Mouse (Mus musculus) heart, adult 2 months (tissue): Measurements from ENCODE around the gene Cep295nl. TPM values are rescaled to one million over a fixed set of nuclear protein-coding genes. Genes with fewer than 3 reads are reported as not detected.
"Not testable (repeated sequence)": the region's sequence is repeated elsewhere in the genome, so short reads cannot be mapped to it uniquely, and the experiment has no call there.

Source experiments
- DNase-seq, 2 experiments: peaks; one replicate each; pipeline ENCODE4 v3.0.0; 2021
- H3K27ac ChIP-seq: fragments of 200-600 bp; 2 replicates; pipeline ENCODE4 v1.8.1; 2022
- H3K27me3 ChIP-seq: fragments of 200-500 bp; 2 replicates; pipeline ENCODE4 v1.6.1; 2012; ENCODE audit warnings: mild to moderate bottlenecking, low read length, inconsistent platforms, mixed read lengths; ENCODE audit not compliant: control insufficient read depth, insufficient read depth
- H3K36me3 ChIP-seq: fragments of 200-500 bp; 2 replicates; pipeline ENCODE4 v1.6.1; 2012; ENCODE audit warnings: low read length, inconsistent platforms; ENCODE audit not compliant: control insufficient read depth, insufficient read depth
- H3K4me1 ChIP-seq: fragments of 200-500 bp; 2 replicates; pipeline ENCODE4 v1.6.1; 2011; ENCODE audit warnings: low read length; ENCODE audit not compliant: control insufficient read depth, insufficient read depth
- H3K4me3 ChIP-seq: fragments of 200-600 bp; 2 replicates; pipeline ENCODE4 v1.8.1; 2022
- H3K79me2 ChIP-seq: fragments of 200-500 bp; replicated peaks from 2 replicates; pipeline ENCODE4 v1.6.1; 2012; ENCODE audit warnings: mild to moderate bottlenecking, inconsistent platforms, low read length, moderate library complexity, mixed read lengths; ENCODE audit not compliant: control insufficient read depth, insufficient read depth
- H3K9ac ChIP-seq: fragments of 200-500 bp; 2 replicates; pipeline ENCODE4 v1.6.1; 2012; ENCODE audit warnings: low read depth, mild to moderate bottlenecking, control low read depth, inconsistent platforms, low read length, mixed read lengths
- CTCF ChIP-seq: fragments of 200-600 bp; IDR thresholded peaks from 2 replicates; pipeline ENCODE4 v1.8.1; 2022; ENCODE audit warnings: antibody characterized with exemption, mild to moderate bottlenecking, moderate library complexity
- EP300 ChIP-seq: fragments of 200-500 bp; IDR thresholded peaks from 2 replicates; pipeline ENCODE4 v1.6.1; 2011; ENCODE audit warnings: low read depth, low read length, control low read depth; ENCODE audit not compliant: insufficient read depth
- POLR2A ChIP-seq: fragments of 200-500 bp; IDR thresholded peaks from 2 replicates; pipeline ENCODE4 v1.6.1; 2011; ENCODE audit warnings: mild to moderate bottlenecking, low read depth, low read length, control low read depth; ENCODE audit not compliant: insufficient read depth
- WGBS: fragments of 180-500 bp; shearing (Covaris S2); methylation state at CpG from one replicate; pipeline ENCODE4 v1.1.7; 2018; 5-methylcytosine and 5-hydroxymethylcytosine counted together
- intact Hi-C: fragments of 180-260 bp; cut with DNase I; formaldehyde crosslinking; loops from one replicate; pipeline ENCODE4 v1.15.1; 2025
- polyA plus RNA-seq: library from polyadenylated mRNA; depleted of rRNA; stranded (reverse); fragments of >200 nt; gene quantifications from 2 replicates; pipeline ENCODE4 v1.2.3, GENCODE M21; 2012
- total RNA-seq, 2 experiments: library from RNA; stranded (reverse); gene quantifications; 2 replicates each; pipeline ENCODE4 v1.2.3; 2021

Cep295nl gene
- total and polyA plus RNA-seq, 3 experiments, result 0.18 to 0.65 (median 0.32) TPM

GRCm38 (mm10) chr11:118316231-118316806 is 26.0 kb downstream of the Cep295nl start:
- no peak for DNase-seq
- H3K4me3 ChIP-seq, result no peak overlapping the region
- TF ChIP-seq EP300, result no peak
- no peak for TF ChIP-seq CTCF
- no peak for TF ChIP-seq POLR2A
- H3K79me2 ChIP-seq, result no peaks in the 10 kb centered on the region
- 66% methylated on average over 8 of the region's 8 CpGs for WGBS
- no peak overlapping the region for H3K27ac ChIP-seq
- H3K36me3 ChIP-seq, result no peaks in the 10 kb centered on the region; the same call in 1 of the 2 replicates
- H3K9ac ChIP-seq, result no peak overlapping the region
- intact Hi-C loops, result no loop called here
- no peaks in the 10 kb centered on the region for H3K4me1 ChIP-seq
- H3K27me3 ChIP-seq, result no peaks in the 10 kb centered on the region

DNA sequence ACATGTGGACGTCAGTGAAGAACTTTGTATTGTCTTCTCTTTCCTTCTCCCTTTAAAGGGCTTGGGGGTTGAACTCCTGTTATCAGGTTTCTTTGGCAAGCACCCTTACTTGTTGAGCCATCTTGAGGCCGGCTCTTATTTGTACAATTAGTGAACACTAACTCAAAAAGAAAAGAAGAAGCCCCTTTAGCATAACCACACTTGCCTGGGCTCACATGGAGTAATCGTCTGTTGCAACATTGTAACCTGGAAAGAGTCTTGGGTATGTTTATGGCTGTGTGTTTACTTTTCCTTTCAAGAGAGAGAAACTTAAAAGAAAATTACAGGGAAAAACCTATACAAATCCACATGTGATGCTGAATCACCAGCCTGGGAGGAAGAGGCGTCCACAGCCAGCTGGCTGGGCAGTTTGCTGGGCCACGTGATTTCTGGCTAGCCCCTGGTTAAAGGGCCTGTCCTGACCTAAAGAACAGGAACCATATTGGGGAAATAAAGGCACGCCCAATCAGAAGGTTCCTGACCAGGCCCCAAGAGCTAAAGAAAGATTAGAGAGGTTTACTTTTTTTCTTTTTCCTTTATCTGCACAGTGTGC is 30.1 kb downstream of the Cep295nl start:
- Histone ChIP-seq H3K27me3 (no peaks in the 10 kb centered on the region), H3K27ac (no peak overlapping the region), H3K36me3 (no peaks in the 10 kb centered on the region; the same call in 1 of the 2 replicates), H3K9ac (no peak overlapping the region), H3K4me1 (no peaks in the 10 kb centered on the region), H3K79me2 (no peaks in the 10 kb centered on the region), H3K4me3 (no peak overlapping the region)
- intact Hi-C loops, result no loop called here
- TF ChIP-seq POLR2A, result no peak
- no peak for TF ChIP-seq EP300
- no peak for TF ChIP-seq CTCF
- DNase-seq, result no peak
- WGBS, result 69% methylated on average over 6 of the region's 6 CpGs

DNA sequence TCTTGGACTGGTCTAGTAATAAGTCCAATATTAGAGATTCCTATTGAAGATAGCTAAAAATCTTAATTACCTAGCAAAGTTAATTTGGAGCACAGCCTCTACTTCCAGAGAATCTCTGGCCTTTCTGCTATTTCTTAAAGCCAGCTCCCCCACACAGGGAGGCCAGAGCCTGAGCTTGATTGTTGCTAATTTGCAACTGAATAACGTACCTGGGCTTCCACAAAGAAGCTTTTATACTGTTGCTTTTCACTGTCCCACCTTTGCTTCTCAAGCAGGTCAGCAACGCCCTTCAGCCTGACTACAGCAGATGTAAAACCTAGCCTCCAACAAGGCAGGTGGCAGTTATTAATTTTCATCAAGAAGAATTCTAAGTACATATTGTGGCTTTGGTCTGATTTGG is 34.3 kb downstream of the Cep295nl start:
- WGBS, result 88% methylated on average over 2 of the region's 2 CpGs
- H3K4me1 ChIP-seq, H3K36me3 ChIP-seq, intact Hi-C loops, H3K27me3 ChIP-seq, H3K9ac ChIP-seq, H3K79me2 ChIP-seq, H3K27ac ChIP-seq, H3K4me3 ChIP-seq, DNase-seq: not testable (repeated sequence)

- H3K4me3 ChIP-seq, H3K27ac ChIP-seq, H3K4me1 ChIP-seq, H3K9ac ChIP-seq, H3K36me3 ChIP-seq, H3K79me2 ChIP-seq, H3K27me3 ChIP-seq, DNase-seq, intact Hi-C loops: not testable (repeated sequence)
- WGBS, result 84% methylated on average over 4 of the region's 4 CpGs
Observed at GRCm38 (mm10) chr11:118303959-118304358, 38.3 kb downstream of the Cep295nl start.

- Histone ChIP-seq H3K27ac (no peak overlapping the region), H3K9ac (no peak overlapping the region), H3K27me3 (no peaks in the 10 kb centered on the region), H3K4me3 (no peak overlapping the region), H3K4me1 (no peaks in the 10 kb centered on the region), H3K79me2 (no peaks in the 10 kb centered on the region), H3K36me3 (no peaks in the 10 kb centered on the region)
- intact Hi-C loops, result no loop called here
- TF ChIP-seq EP300, result no peak
- TF ChIP-seq POLR2A, result no peak
- no peak for TF ChIP-seq CTCF
- no peak for DNase-seq
- WGBS, result 69% methylated on average over 2 of the region's 2 CpGs
Observed at GRCm38 (mm10) chr11:118298810-118299209, 43.5 kb downstream of the Cep295nl start.

DNA sequence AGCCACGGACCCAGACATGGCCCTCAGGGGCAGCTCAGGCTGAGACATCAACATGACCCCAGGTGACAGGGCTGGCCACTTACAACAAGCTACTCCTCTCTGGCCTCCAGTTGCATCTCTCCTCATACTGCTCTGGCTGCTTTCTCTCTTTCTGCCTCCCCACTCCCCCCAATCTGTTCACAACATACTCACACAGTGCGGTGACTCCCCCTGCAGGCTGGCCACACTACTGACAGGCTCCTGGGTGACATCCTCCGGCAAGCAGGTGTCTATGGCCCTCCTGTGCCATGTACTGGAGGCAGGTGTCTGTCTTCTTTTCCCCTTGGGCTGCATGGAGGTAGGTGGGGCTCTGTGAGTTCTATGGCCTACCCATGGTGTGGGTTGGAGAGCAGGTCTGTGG is 44.3 kb downstream of the Cep295nl start:
- no peak overlapping the region for H3K27ac ChIP-seq
- H3K4me3 ChIP-seq, result no peak overlapping the region
- H3K9ac ChIP-seq, result no peak overlapping the region
- no peak for TF ChIP-seq POLR2A
- no peak for TF ChIP-seq CTCF
- no peak for TF ChIP-seq EP300
- H3K27me3 ChIP-seq, result no peaks in the 10 kb centered on the region
- no peaks in the 10 kb centered on the region for H3K4me1 ChIP-seq
- H3K79me2 ChIP-seq, result no peaks in the 10 kb centered on the region
- DNase-seq, result no peak
- intact Hi-C loops, result no loop called here
- 78% methylated on average over 3 of the region's 3 CpGs for WGBS
- H3K36me3 ChIP-seq, result no peaks in the 10 kb centered on the region
